Mouse (Mus musculus): ENCODE results near the gene Ksr2.
"Not testable (repeated sequence)": the region's sequence is repeated elsewhere in the genome, so short reads cannot be mapped to it uniquely, and the experiment has no call there.

Gene Ksr2

DNA sequence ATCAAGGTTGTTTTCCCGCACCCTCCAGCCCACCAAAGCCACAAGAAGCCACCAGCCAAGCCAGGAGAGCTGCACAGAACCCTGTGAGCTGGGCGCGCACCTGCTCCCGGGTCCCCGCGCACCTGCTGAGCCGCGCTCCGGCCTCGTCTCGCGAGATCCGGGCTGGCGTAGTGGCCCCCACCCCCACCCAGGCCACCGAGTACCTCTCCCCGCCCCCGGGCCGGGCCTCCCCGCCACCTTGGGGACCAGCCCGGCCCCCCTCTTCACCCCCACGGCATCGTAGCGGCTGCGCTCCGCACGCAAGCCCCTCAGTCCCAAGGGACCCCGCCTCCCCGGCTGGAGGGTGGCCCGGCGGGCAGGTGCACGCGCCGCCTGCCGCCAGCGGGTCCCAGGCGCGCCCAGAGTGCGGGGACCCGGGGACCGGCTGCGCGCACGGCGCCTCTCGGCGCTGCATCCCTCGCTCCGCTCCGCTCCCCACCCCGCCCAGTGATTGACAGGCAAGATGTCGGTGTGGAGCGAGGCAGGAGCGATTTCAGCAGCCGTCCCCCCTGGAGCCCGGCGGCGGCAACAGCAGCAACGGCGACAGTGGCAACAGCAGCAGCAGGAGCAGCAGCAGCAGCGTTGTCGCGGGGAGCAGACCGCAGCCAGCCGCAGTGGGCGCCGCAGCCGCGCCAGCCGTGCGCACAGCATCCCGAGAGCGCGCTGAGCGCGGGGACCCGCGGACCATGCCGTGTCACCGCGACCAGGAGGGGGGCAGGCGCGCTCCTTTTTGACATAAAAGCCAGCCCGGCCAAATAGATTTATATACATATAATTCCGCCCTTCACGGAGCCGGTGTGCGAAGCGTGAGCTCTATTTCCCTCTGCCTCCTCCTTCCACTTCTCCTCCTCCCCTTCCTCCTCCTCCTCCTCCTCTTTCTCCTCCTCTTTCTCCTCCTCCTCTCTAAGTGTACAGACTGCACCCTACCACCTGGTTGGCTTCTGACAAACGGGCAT, at the start of gene Ksr2:
Ksr2 (plus strand) TSS at position 494 of the 995 bp plus-strand sequence.
- DNase-seq, result peak; percentile 73

DNA sequence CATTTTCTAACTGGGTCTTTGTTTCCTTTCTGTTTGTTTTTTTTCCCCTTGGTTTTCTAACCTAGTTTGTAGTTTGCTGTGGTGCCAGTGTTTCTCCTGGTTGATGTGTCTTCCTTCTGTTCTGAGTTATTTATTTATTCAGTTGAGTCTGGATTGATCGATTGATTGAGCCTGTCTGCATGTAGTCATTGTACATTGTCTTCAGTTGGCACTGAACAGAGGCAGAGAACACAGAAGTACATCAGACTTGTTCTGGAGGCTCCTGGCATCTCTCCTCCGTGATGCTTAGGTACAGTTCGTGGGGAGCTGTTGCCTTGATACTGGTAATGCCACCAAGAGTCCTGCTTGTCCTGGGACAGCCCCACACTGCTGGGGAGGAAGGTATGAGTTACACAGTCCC, 49.0 kb upstream of the Ksr2 start:
- no peak for DNase-seq

DNA sequence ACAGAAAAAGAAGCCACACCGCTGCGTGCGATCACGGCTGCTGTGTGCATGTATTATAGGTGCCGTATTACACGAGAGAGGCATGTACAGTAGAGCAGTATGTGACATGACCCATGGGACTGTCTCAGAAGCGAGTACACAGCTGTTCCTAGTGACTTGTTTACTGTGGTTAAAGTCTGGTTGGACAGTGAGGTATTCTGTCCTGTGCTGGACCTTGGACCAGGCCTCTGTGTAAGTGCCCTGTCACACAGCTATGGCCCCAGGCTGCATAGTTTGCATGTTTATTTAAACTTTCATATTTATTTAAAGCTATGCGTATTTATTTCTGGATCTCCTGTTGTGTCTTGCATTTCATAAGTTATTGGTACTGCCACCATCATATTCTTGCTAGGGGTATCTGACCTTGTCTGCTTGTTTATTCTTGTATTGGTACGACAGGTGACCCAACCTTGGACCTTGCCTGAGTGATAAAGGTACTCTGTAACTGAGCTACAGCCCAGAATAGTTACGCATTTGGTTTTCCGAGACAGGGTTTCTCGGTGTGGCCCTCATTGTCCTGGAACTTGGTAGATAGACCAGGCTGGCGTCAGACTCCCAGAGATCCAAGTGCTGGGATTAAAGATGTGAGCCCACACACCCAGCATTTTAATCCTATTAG, 47.8 kb upstream of the Ksr2 start:
- no peak for DNase-seq

DNA sequence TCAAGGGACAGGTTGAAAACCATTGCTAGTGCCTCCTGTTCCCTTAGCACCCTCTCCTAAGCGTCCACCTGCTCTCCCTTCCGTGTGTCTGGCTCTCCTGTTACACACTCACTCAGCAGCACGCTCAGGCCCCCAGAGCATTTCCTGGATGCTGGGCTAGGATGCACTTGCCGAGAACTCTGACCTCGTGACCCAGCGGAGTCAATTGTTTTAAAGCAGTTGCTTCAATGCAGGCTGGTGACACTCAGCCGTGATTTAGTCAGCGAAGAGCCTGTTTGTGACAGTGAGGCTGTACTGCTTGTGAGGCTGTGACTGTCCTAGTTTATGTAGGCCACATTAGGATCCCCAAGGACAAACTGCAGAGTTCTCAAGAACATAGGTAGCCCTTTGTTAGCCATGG, 46.6 kb upstream of the Ksr2 start:
- no peak for DNase-seq

DNA sequence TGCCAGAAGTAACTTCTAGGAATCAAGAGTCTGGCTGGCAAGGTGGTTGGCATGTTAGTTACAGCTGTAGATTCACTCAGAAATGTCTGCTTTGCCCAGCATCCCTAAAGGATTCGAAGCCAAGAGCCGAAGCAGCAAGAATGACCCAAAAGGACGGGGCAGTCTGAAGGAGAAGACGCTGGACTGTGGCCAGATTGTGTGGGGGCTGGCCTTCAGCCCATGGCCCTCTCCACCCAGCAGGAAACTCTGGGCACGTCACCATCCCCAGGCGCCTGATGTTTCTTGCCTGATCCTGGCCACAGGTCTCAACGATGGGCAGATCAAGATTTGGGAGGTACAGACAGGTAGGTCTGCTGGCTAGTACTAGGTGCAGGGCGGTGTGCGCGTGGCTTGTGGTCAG, 43.2 kb upstream of the Ksr2 start:
- DNase-seq, result no peak

DNA sequence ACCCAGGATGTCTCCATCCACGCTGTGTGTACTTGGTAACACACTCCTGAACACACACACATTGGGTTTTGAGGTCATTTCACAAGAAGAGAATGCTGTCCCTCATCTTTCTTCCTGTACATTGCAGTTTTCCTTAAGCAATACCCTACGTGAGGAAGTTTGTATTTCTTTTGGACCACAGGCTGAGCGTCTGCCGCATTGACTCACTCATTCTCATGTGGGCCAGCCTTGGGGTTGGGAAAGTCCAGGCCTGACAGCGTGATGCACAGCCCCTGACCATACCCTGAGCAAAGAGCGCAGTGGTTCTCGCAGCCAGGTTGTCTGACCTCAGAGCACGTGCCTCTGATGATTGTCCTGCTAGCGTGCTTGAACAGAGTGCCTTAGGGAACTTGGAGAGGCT, 40.4 kb upstream of the Ksr2 start:
- no peak for DNase-seq

DNA sequence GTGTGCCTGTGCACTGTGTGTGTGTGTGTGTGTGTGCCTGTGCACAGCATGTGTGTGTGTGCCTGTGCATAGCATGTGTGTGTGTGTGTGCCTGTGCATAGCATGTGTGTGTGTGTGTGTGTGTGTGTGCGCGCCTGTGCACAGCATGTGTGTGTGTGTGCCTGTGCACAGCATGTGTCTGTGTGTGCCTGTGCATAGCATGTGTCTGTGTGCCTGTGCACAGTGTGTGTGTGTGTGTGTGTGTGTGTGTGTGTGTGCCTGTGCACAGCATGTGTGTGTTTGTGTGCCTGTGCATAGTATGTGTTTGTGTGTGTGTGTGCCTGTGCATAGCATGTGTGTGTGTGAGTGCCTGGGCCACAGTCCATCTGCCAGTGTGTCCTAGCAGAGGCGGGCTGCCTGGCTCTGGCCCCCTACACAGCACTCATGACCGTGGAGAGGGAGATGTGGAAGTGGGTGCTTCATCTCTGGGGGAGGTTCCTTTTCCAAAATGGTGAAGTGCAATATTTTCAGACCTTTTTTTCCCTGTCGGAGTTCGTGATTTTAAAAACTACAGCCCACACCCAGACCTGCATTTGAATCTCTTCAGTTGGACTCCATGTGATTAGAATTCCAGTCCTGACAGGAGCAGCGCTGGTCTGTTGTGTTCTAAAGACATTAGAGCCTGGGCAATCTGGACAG, 39.3 kb upstream of the Ksr2 start:
- DNase-seq, result no peak

DNA sequence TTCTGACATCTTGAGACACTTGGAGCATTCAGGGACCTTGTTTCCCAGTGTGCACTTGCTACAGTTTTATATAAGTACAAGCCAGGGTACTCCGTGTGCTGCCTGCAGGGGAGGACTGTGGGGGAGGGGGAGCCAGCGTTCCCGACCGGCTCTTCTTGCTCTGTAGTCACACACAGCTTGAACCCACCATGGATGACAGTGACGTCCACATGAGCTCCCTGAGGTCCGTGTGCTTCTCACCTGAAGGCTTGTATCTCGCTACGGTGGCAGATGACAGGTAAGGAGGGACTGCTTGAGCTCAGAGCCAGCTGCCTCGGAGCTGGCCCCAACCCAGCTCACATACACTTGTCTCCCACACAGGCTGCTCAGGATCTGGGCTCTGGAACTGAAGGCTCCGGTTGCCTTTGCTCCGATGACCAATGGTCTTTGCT, 37.5 kb upstream of the Ksr2 start:
- DNase-seq, result no peak

DNA sequence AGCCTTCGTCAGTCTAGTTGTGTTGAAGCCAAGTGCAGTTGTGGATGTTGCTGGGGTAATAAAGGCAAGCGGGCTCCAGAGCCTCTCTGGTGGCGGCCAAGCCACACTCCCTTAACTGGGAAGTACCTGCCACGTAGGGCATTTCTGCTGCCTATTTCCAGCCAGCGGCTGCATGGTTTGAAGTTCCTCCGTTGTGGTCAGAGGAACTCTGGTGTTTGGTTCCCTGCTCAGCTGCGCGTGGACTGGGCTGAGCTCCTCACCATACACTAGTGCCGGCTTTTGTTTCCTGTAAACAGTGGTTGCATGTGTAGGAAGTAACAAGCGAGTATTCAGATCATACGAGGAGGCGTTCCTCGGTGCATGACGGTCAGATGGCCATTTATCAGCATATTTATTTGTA, 36.1 kb upstream of the Ksr2 start:
- DNase-seq, result peak; percentile 28

DNA sequence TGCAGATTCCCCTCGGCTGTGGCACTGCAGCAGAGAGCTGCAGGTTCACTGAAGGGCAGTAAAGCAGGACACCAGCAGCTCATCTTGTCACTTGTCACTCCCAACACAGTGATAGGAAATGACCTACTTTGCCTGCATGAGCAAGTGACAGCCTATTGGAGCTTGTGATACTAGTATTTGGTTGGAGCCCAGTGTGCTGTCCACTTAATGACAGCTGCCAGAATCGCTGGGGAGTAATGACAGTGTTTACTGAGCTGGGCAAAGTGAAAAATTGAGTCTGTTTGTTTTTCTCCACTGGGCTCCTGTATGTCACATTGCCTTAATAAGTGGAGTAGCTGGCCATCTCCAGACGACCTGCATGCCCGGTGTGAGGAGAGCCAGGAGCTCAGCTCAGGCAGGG, 33.6 kb upstream of the Ksr2 start:
- no peak for DNase-seq

DNA sequence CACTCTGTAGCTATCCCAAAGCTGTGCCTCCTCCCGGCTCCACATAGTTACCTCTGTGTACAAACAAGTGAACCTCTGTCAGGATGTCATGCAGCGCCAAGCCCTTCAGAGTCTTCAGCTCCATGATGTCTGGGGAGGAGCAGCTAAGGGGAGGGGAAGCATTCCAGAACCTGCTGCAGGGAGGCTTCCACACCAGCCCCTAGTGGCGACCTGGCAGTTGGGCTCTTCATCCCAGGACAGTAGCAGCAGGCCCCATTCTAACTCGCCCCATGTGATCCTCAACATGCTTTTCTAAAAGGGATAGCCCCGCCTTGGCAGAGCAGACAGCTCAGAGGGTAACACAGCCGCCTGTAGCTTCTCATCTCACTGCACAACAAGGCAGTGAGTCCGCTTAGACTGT, 32.0 kb upstream of the Ksr2 start:
- DNase-seq, result no peak

DNA sequence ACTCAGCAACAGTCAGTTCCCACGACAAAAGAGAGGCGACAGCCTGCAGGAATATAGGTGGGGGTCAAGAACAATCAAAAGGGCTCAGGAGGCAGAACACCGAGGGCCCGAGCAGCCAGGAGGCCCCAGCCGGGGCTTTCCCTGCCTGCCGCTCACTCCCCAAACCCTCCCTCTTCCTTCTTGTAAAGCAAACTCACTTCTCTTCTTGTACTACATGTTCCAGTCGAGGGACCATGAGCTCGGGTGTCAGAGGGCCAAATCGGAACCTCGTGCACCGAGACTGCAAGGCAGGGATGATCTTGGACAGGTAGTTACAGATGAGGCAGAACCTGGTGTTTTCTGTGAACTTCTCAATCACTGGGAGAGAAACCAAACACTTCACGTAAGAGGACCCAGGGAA, 30.6 kb upstream of the Ksr2 start:
- no peak for DNase-seq

DNA sequence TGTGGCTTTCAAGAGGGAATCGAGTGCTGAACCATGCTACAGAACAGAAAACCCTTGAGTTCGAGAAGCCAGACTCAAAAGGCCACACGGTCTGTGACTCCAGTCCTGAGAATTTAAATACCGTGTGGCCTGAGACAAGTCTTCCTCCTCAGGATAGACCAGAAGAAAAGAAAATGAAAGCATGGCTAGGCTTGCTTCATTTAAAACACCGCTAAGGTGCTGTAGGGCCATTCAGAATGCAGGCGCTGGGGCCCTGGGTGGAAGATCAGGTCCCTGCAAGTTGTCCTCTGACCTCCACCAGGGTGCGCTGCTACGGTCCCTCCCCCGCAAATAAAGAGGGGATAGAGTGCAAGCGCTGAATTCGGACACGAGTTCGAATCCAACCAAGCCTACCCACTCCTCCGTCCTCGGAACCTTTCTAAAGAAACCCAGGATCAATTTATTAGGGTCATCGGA, 25.5 kb upstream of the Ksr2 start:
- DNase-seq, result peak; percentile 82

DNA sequence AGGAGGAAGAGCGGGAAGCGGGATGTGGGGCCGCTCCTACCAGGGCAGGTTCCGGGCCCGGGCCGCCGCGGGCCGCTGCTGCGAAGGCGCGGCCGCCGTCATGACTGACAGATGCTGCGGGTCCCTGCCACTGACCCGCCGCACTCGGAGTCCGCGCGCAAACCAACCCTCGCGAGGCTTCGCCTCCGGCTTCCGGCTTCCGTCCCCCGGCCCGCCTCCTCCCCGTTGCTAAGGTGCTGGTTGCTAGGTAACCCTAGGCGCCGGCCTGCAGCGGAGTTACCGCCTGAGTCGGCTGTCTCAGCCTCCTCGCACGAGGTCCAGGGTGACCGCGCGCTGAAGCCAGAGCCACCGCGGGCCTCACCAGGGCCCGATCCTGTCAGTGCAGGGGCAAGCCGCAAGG, 24.9 kb upstream of the Ksr2 start, which contains the start of gene Rfc5:
Rfc5 (minus strand) TSS at position 171 of the 400 bp plus-strand sequence.
- DNase-seq, result peak; percentile 97

DNA sequence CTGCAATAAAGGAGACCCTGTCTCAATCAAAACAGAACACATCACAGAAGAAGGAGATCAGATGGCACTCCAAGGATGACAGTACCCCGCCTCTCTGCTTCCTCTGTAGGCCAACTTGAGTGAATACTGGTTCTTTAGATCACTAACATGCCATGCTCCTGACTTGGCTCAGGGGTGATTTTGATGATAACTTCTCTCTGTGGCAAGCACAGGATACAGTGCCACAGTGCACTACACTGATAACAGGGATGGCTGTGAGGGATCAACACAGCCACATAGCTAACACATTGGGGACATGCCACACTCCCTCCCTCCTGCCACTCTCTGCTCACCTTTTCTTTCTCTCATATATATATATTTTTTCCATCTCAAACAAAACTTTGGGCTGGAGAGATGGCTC, 22.9 kb upstream of the Ksr2 start:
- DNase-seq, result no peak

DNA sequence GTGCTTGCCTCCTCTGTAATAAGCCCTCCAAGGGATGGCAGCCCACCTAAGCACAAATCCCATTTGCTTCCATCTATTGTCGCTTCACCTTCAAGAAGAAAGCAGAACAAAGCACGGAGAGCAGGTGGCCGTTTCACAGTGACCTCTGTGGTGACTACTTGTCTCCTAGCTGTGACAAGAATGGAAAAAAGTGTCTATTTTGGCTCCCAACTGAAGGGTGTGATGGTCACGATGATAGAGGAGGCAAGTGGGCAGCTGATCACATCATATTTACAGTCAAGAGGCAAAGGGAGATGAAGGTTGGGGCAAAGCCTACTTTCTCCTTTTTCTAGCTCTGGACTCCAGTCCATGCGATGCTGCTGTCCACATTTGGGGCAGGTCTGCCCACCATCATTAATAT, 18.0 kb upstream of the Ksr2 start:
- no peak for DNase-seq

DNA sequence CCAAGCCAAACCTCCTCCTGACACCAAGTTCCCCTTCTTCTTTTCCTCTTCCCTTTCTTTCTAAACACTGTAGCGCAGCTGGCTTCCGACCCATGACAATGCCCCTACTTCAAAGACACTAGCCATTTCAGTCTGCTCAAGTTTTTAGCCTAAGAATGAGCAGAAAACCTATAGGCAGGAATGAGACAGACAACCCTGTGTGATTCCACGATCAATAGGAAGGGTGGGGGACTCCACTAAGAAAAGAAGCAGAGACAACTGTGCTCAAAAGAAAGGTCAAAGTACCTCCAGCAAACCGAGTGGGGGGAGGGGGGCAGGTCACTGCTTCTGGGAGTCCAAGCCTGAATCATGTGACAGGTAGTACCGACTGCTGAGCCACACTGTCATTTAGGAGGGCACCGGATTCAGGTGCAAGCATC, 17.2 kb upstream of the Ksr2 start:
- no peak for DNase-seq

DNA sequence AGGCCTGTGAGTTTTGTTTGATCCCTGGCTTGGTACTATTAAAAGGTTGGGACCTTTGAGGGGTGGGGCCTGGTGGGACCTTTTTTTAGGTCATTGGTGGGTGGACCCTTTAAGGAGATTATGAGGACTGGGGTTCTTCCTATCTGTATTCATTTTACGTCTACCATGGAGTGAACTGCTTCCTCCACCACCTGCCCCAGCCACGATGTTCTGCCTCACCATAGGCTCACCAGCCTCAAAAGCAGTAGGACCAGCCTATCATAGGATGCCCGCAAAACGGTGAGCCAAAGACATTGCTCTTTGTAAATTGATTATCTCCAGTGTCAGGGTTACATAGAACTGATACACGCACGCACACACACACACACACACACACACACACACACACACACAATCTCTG, 16.4 kb upstream of the Ksr2 start:
- DNase-seq, result no peak

DNA sequence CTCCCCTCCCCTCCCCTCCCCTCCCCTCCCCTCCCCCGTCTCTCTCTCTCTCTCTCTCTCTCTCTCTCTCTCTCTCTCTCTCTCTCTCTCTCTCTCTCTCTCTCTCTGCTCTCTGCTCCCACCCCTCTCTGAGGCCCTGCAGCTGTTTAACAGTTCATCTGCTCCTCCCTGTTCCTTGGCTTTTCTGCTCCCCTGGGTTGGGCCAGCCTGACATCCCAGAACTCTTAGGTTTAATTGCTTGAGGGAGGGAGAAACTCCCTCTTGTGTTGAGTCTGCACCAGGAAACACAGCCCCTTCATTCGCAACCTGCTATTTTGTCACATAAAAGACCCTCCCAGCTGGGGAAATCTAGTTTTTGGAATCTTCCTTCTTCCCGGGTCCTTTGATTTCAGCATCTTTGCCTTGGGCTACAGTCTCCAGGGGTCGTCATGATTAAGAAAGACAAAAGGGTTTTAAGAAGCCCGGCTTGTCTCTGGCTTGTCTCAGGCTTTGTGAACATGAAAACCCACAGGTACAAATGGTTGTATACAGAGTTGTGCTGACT, 15.7 kb upstream of the Ksr2 start:
- no peak for DNase-seq

DNA sequence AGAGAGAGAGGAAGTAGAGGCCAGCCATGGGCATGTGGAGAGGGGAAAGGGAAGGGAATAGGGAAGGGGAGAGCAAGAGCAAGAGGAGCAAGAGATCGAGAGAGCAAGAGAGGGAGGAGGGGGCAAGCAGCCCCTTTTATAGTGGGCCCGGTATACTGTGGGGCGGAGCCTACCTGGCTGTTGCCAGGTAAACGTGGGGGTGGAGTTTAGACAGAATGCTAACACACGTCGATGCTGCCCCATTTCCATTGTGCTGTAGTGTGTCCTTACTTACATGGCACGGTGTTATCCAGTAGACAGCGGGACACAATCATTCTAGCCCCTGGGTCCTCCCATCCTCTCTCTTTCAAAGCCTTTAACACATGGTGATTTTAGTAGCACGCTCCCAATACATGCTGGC, 14.5 kb upstream of the Ksr2 start:
- no peak for DNase-seq

DNA sequence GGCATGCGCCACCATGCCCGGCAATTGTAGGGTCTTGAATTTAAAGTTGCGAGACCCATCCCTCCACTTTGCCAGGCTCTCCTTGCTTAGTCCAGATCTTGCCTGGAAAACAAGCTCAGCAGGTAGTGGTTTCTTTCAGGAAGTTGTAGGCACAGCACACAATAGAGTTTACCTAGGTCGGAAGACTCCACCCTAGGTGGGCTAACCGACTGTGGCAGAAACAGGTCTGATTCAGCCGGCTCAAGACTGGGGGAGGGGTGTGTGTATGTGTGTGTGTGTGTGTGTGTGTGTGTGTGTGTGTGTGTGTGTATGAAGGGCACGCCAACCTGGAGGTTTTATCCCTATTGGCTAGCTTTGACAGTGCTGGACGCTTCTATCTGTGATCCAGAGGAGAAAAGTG, 10.2 kb upstream of the Ksr2 start:
- DNase-seq, result no peak

DNA sequence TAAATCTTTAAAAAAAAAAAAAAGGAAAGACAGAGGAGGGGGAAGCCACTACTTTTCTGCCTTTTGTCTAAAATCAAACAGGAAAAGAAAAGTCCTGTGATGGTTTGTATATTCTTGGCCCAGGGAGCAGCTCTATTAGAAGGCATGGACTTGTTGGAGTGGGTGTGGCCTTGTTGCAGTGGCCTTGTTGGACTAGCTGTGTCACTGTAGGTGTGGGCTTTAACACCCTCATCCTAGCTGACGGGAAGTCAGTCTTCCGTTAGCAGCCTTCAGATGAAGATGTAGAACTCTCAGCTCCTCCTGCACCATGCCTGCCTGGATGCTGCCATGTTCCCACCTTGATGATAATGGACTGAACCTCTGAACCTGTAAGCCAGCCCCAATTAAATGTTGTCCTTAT, 9.1 kb upstream of the Ksr2 start:
- not testable (repeated sequence) for DNase-seq

DNA sequence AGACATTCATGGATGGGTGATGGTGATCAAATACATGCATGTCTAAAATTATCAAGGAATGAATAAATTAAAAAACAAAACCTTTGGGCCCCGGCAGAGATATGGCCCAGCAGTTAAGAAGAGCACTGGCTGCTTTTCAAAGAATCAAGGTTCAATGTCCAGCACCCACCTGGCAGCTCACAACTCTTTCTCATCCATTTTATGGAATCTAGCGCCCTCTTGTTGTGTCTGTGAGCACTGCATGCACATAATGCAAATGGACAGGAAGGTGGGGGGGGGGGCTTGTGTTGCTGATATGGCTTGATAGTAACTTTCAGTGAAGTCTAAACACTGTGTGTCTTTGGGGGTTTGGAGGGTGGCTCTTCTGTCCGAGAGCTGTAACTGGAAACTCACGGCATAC, 5.6 kb upstream of the Ksr2 start:
- DNase-seq, result peak; percentile 68

All from thymus, postnatal 14 days (tissue).